ENCODE assay signal across 11 mouse cellular contexts in the genomic region with DNA sequence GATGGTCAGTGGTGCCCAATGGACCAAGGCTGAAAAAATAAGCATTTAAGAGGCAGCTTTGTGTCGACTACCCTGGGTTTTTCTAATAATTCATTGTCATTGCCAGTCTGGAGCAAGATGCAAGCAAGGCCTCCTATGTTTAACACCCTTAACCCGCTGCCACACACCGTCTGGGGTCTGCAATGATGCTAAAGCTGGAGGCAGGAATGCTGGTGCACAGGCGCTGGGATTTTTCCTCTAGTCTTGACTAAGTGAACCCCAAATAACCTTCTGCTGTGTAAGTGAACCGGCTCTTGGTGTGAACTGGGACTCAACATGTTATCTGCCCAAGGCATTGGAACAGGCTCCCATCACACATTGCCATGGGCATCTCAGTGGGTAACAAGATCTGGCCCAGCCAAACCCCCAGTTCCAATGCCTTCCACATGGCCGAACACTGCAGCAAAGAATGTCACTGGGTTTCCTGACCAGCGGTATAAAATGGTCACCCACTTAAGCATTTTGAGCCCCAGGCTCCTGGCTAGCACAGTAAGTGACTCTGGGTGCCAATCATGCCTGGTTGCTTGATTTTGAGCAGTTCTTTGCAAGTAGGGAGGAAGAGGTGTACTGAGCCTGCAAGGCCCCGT.
DNase-seq lines count a peak whose midpoint lies in the region; ATAC-seq and TF ChIP-seq lines count a peak whose summit lies in the region.
"Had no signal": no experiment of that assay in that cellular context is flagged by ENCODE, and none has a peak within 500 bp of the region (broad histone marks: within the 10 kb centered on the region; RNA-seq: fewer than 3 reads in every experiment).

No protein-coding gene starts in this region.

- peak overlapping the region; percentile 1; the same call in 1 of the 2 replicates for H3K27ac ChIP-seq in ES-Bruce4 (ENCODE audit: insufficient read depth, low read length)
- H3K27ac ChIP-seq in forebrain, embryonic 13.5 days = peak overlapping the region; percentile 88
- H3K27ac ChIP-seq in limb, embryonic 15.5 days = peak overlapping the region; percentile 91

- TF ChIP-seq EP300 in ES-Bruce4 (IDR thresholded peaks at IDR 0.05; ENCODE audit: insufficient read depth, low read depth, low read length) = no peak

- TF ChIP-seq POLR2A in ES-Bruce4 (IDR thresholded peaks at IDR 0.05; ENCODE audit: insufficient read depth, low read length) = no peak

- no peak for ATAC-seq in forebrain, embryonic 13.5 days
- ATAC-seq in limb, embryonic 15.5 days (ENCODE audit: insufficient number of reproducible peaks, low FRiP score, low TSS enrichment, low read depth) = peak; percentile 26; the same call in 1 of the 2 replicates
- ATAC-seq: CD4-positive, CD25-positive, alpha-beta regulatory T cell, adult 4 months; inflammation-experienced regulatory T-cells, adult 6 months had no signal

- H3K4me2 ChIP-seq in forebrain, embryonic 13.5 days = no peak overlapping the region
- no peak overlapping the region for H3K4me2 ChIP-seq in limb, embryonic 15.5 days

- peak; percentile 90 for DNase-seq in heart, adult 11 months
- no peak for DNase-seq in heart, adult 9 months (ENCODE audit: low spot score in 2 of 2)
- DNase-seq in right cerebral cortex, postnatal 36 days (ENCODE audit: low spot score in 2 of 2) = no peak
- no peak for DNase-seq in lung, postnatal 25 days (ENCODE audit: low spot score)
- DNase-seq in urinary bladder, adult 18-20 months (ENCODE audit: low spot score in 2 of 2) = no peak
- DNase-seq: spleen, adult 18-20 months had no signal

- no peak for TF ChIP-seq CTCF in ES-Bruce4 (IDR thresholded peaks at IDR 0.05; ENCODE audit: low read depth, low read length)

- 53% methylated on average over 8 of the region's 8 CpGs for WGBS in forebrain, embryonic 13.5 days
- 24% methylated on average over 8 of the region's 8 CpGs for WGBS in limb, embryonic 15.5 days

- H3K9ac ChIP-seq in ES-Bruce4 (ENCODE audit: low read depth, poor library complexity, severe bottlenecking) = no peak overlapping the region
- H3K9ac ChIP-seq in forebrain, embryonic 13.5 days = 0 out of 2 replicates have a peak overlapping the region, but pooled peaks have one; percentile 18
- H3K9ac ChIP-seq in limb, embryonic 15.5 days = no peak overlapping the region

- no peaks in the 10 kb centered on the region for H3K9me3 ChIP-seq in ES-Bruce4 (replicated peaks; ENCODE audit: control insufficient read depth, insufficient read depth, low read length, poor library complexity, severe bottlenecking)
- H3K9me3 ChIP-seq in forebrain, embryonic 13.5 days (replicated peaks) = no peaks in the 10 kb centered on the region
- H3K9me3 ChIP-seq in limb, embryonic 15.5 days = no peaks in the 10 kb centered on the region

- no peak overlapping the region for H3K4me3 ChIP-seq in ES-Bruce4 (ENCODE audit: low read depth, low read length)
- no peak overlapping the region for H3K4me3 ChIP-seq in forebrain, embryonic 13.5 days
- no peak overlapping the region for H3K4me3 ChIP-seq in limb, embryonic 15.5 days

- no peaks in the 10 kb centered on the region for H3K27me3 ChIP-seq in ES-Bruce4 (ENCODE audit: control insufficient read depth, insufficient read depth, low read length, poor library complexity, severe bottlenecking)
- H3K27me3 ChIP-seq in forebrain, embryonic 13.5 days = no peaks in the 10 kb centered on the region
- no peaks in the 10 kb centered on the region for H3K27me3 ChIP-seq in limb, embryonic 15.5 days

- H3K4me1 ChIP-seq in ES-Bruce4 (ENCODE audit: control insufficient read depth, insufficient read depth, low read length) = no peaks in the 10 kb centered on the region
- H3K4me1 ChIP-seq in forebrain, embryonic 13.5 days = peaks cover 56% of the 10 kb centered on the region
- H3K4me1 ChIP-seq in limb, embryonic 15.5 days = peaks cover 65% of the 10 kb centered on the region

- H3K36me3 ChIP-seq in ES-Bruce4 (ENCODE audit: control insufficient read depth, insufficient read depth, low read length, poor library complexity, severe bottlenecking) = no peaks in the 10 kb centered on the region
- H3K36me3 ChIP-seq in forebrain, embryonic 13.5 days (ENCODE audit: poor library complexity, severe bottlenecking) = no peaks in the 10 kb centered on the region
- no peaks in the 10 kb centered on the region for H3K36me3 ChIP-seq in limb, embryonic 15.5 days

Comparison
In these comparisons a context has a peak if more than half of its experiments do, and no peak if none do; other contexts are left out.
1. H3K27ac ChIP-seq: peak in every context shown above with its lines; median percentile 91 in limb, embryonic 15.5 days; 88 in forebrain, embryonic 13.5 days; 1 in ES-Bruce4.